Mouse (Mus musculus) cortical plate, adult 2 months (tissue): ENCODE results near the gene Ccdc30. TPM values are rescaled to one million over a fixed set of nuclear protein-coding genes. Genes with fewer than 3 reads are reported as not detected.

ENCODE experiments used
- H3K27ac ChIP-seq: fragments of 200-500 bp; 2 replicates; pipeline ENCODE4 v1.5.1; 2012; ENCODE audit warnings: low read length, control low read depth, inconsistent platforms; ENCODE audit not compliant: insufficient read depth
- H3K4me1 ChIP-seq: fragments of 200-500 bp; 2 replicates; pipeline ENCODE4 v1.6.1; 2011; ENCODE audit warnings: low read length; ENCODE audit not compliant: control insufficient read depth, insufficient read depth
- H3K4me3 ChIP-seq: fragments of 200-500 bp; 2 replicates; pipeline ENCODE4 v1.5.1; 2011; ENCODE audit warnings: mild to moderate bottlenecking, low read length, control low read depth; ENCODE audit not compliant: insufficient read depth
- CTCF ChIP-seq: fragments of 200-500 bp; IDR thresholded peaks from 2 replicates; pipeline ENCODE4 v1.5.1; 2011; ENCODE audit warnings: mild to moderate bottlenecking, control low read depth, low read length; ENCODE audit not compliant: insufficient read depth; ENCODE audit errors: extremely low read depth
- POLR2A ChIP-seq: fragments of 200-500 bp; IDR thresholded peaks from 2 replicates; pipeline ENCODE4 v1.6.1; 2011; ENCODE audit warnings: mild to moderate bottlenecking, low read length, control low read depth; ENCODE audit not compliant: insufficient read depth; ENCODE audit errors: extremely low read depth
- polyA plus RNA-seq: library from polyadenylated mRNA; depleted of rRNA; stranded (reverse); fragments of >200 nt; gene quantifications from 2 replicates; pipeline ENCODE4 v1.2.3, GENCODE M21; 2012; rRNA removed

The Ccdc30 gene
- polyA plus RNA-seq = 15.1 and 15.3 TPM in 2 replicates

DNA sequence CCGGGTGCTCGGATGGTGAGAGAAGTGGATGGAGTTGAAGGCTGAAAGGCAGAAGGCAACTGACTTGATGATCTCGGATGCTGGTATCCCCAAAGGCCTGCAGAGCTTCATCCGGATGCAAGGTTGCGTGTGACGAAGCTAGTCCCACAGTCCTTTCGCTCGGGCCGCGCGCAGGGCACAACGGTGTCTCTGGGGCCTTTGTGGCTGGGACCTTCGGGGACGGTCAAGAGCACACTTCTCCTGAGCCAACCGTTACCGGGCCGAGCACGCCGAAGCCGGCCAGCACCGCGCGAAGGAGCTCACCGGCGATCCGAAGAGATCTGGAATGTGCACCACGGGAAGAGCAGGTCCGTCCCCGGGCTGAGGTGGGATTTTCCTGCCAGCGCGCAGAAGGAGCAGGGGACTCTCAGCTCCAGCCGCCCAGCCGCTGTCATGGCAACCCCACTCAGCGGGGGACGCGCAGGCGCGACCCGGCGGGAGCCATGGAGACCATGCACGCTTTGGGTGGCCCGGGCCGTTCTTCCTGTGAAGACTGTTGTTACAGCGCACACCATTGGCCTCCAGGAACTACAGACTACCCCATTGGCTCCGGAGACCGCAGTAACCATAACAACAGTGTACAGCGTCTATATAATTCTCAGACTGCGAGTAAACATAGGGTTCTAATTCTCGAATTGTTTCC is at the start of gene Ccdc30:
Gene Ccdc30, minus strand, starts transcription at position 450 of the 682 bp plus-strand sequence.
- Histone ChIP-seq H3K4me3 (peak within 1 kb of the TSS; percentile 74), H3K4me1 (no peaks in the 10 kb centered on the region), H3K27ac (no peak within 1 kb of the TSS)
- TF ChIP-seq POLR2A (peak; percentile 61; the same call in 1 of the 2 replicates), CTCF (no peak)

GRCm38 (mm10) chr4:119463756-119464419 is 48.6 kb upstream of the Ccdc30 start:
- TF ChIP-seq POLR2A = no peak
- H3K4me1 ChIP-seq = peaks cover 9% of the 10 kb centered on the region
- no peak overlapping the region for H3K27ac ChIP-seq
- H3K4me3 ChIP-seq = no peak overlapping the region

DNA sequence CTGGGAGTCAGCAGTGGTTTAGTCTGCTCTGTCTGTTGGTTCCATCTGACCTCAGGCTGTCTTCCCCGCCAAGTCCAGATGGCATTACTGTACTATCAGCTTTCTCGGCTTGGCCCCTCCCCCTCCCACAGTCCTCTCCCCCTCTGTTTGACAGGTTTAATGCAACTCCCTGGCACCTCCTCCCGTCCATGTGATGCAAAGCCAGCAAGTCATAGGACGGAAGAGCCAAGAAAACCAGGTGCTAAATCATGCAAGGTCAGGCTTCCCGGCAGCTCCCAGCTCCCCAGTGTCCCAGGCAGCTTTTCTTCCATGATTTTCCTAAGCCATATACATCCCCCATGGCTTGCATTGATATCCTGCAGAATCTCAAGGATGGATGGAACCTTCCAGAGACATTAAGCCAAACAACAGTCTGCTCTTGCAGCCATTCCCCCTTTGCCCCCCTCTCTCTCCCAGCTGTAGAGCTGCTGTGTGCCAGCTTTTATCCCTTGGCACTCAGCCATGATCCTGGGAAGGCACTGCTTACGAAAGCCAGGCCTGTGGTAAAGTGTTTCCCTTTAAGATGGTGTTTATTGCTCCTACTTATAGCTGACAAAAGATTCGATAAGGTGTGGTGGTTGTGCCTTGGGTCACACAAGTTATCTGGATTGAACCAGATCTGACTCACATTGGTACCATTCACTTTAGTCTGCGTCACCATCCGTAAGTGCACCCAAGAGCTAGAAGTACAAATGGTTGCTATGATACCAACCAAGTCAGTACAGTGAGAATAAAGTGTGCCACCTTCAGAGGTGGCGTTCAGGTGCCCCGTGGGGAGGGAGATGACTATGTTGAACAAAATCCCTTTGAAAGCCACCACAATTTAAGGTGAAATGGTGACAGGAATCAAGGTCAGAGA is 47.8 kb upstream of the Ccdc30 start:
- TF ChIP-seq POLR2A = no peak
- no peak for TF ChIP-seq CTCF
- H3K4me1 ChIP-seq = peaks cover 9% of the 10 kb centered on the region
- no peak overlapping the region for H3K4me3 ChIP-seq
- no peak overlapping the region; the same call in 1 of the 2 replicates for H3K27ac ChIP-seq

DNA sequence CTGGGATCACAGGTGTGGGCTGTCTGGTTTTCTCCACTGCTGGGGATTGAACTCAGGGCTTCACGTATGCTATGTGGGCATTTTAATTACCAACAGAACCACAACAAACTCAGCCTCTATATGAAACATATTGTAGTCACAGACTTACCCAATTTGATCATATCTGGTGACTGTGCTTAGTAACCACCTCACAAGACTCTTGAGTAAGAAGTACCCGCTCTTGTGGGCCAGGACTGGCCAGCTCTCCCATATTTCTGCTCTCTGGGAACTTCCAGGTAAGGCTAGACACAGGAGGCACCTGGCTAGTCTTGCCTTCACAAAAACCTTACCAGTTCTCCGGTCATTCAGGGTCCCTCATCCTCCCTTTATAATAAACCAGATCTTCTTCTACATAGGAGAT is 47.1 kb upstream of the Ccdc30 start:
- Histone ChIP-seq H3K27ac (no peak overlapping the region), H3K4me1 (peaks cover 9% of the 10 kb centered on the region), H3K4me3 (no peak overlapping the region)
- TF ChIP-seq CTCF (no peak), POLR2A (no peak)

GRCm38 (mm10) chr4:119460728-119461141 is 45.4 kb upstream of the Ccdc30 start:
- TF ChIP-seq CTCF (no peak), POLR2A (no peak)
- Histone ChIP-seq H3K27ac (no peak overlapping the region), H3K4me1 (peaks cover 9% of the 10 kb centered on the region), H3K4me3 (no peak overlapping the region)

GRCm38 (mm10) chr4:119460296-119460695 is 45.0 kb upstream of the Ccdc30 start:
- H3K27ac ChIP-seq = no peak overlapping the region
- no peak overlapping the region for H3K4me3 ChIP-seq
- peak; percentile 22; the same call in 1 of the 2 replicates for TF ChIP-seq CTCF
- no peak for TF ChIP-seq POLR2A
- peaks cover 9% of the 10 kb centered on the region for H3K4me1 ChIP-seq

GRCm38 (mm10) chr4:119453533-119453932 is 38.2 kb upstream of the Ccdc30 start:
- Histone ChIP-seq H3K27ac (no peak overlapping the region), H3K4me1 (no peaks in the 10 kb centered on the region), H3K4me3 (no peak overlapping the region)
- TF ChIP-seq POLR2A = no peak
- no peak for TF ChIP-seq CTCF

- Histone ChIP-seq H3K27ac (no peak overlapping the region), H3K4me1 (no peaks in the 10 kb centered on the region), H3K4me3 (no peak overlapping the region)
- TF ChIP-seq CTCF (no peak), POLR2A (no peak)
Measured at GRCm38 (mm10) chr4:119453128-119453527, 37.8 kb upstream of the Ccdc30 start.

GRCm38 (mm10) chr4:119450436-119450835 is 35.1 kb upstream of the Ccdc30 start:
- TF ChIP-seq POLR2A = no peak
- Histone ChIP-seq H3K4me1 (no peaks in the 10 kb centered on the region), H3K27ac (no peak overlapping the region), H3K4me3 (no peak overlapping the region)

GRCm38 (mm10) chr4:119447786-119448185 is 32.5 kb upstream of the Ccdc30 start:
- TF ChIP-seq POLR2A (no peak), CTCF (no peak)
- Histone ChIP-seq H3K4me3 (no peak overlapping the region), H3K4me1 (no peaks in the 10 kb centered on the region), H3K27ac (no peak overlapping the region)

GRCm38 (mm10) chr4:119447261-119447660 is 31.9 kb upstream of the Ccdc30 start:
- no peak for TF ChIP-seq CTCF
- TF ChIP-seq POLR2A = no peak
- H3K4me3 ChIP-seq = no peak overlapping the region
- H3K4me1 ChIP-seq = no peaks in the 10 kb centered on the region
- no peak overlapping the region for H3K27ac ChIP-seq
